Mouse (Mus musculus): ENCODE measurements at regions not wholly inside any gene's neighbourhood (a gene's known extent, or its start where the extent isn't known, plus 50 kb on each side); places are given as distances from the start of the nearest gene placed in this dataset.

DNA sequence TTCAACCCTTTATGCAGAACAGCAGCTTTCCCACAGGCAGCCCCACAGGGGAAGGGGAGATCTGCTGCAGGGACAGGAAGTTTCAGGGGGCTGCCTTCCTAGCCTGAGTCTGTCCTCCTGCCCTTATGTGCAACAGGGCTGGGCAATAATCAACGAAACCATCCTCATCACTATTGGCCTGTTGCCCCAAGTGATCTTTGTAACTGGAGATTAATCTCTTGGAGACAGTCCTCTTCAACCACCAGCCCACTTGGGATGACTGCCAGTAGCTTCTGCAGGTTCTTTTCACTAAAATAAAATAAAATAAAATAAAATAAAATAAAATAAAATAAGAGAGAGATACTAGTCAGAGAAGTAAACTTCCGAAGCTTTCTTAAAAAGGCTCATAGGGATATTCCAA, 85.5 kb upstream of the Mocs1 start:
- no peak for TF ChIP-seq CTCF (IDR thresholded peaks at IDR 0.05; ENCODE audit: low read depth)
- no peak for TF ChIP-seq EP300 (optimal IDR thresholded peaks at IDR 0.05)
